In the genomic region with DNA sequence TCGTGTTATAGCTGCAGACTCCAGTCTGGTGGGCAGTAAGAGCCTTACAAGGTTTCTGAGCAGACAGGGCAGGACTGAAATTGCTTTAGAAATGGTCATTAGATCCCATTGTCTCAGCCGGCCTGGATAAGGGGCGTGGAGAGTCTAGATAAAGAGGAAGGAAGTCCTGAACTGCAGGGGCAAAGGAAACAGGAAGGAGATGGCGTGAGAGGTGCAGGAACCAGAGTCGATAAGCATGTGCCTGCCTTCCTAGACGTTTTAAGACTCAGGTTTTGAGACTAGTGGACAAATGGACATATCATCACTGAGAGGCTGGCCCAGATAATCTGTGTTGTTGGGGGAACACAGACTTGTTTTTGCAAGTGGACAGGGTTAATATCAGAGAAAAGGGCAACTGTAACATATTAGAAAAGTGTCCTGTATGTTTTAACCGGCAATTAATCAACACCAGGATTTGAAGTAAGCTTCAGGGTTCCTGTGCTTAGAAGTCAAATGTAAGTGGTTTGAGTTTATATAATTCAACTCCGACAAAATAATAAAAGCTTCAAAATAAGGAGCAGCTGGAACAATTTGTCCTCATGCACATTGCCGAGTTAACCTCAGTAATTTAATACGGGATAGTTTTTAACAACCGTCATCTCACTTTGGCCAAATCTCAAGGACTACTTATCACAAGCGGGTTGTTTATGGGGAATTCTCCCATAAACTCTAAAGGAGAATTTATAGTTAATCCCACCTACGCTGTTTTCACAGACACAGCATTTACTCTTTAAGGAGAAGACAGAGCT, we compare ENCODE assay signal across 8 mouse cellular contexts.
A peak's percentile ranks its signal among the peaks of the same experiment; 100 is the strongest.
DNase-seq lines count a peak whose midpoint lies in the region; ATAC-seq lines count a peak whose summit lies in the region.

No protein-coding gene starts in this region.

- peak overlapping the region; percentile 40 for H3K27ac ChIP-seq in embryonic facial prominence, embryonic 14.5 days (replicated peaks; ENCODE audit: low read depth, low read length)
- peak overlapping the region; percentile 90 for H3K27ac ChIP-seq in kidney, embryonic 14.5 days (ENCODE audit: low read depth, low read length)
- H3K27ac ChIP-seq in lung, embryonic 16.5 days (ENCODE audit: low read length), result peak overlapping the region; percentile 90
- no peak overlapping the region for H3K27ac ChIP-seq in forebrain, embryonic 16.5 days (ENCODE audit: low read length)

- H3K9me3 ChIP-seq in embryonic facial prominence, embryonic 14.5 days (ENCODE audit: control insufficient read depth, low read length), result no peaks in the 10 kb centered on the region
- no peaks in the 10 kb centered on the region for H3K9me3 ChIP-seq in kidney, embryonic 14.5 days (ENCODE audit: control insufficient read depth, low read length)
- H3K9me3 ChIP-seq in lung, embryonic 16.5 days (ENCODE audit: control insufficient read depth, low read length), result no peaks in the 10 kb centered on the region
- no peaks in the 10 kb centered on the region for H3K9me3 ChIP-seq in forebrain, embryonic 16.5 days (ENCODE audit: control insufficient read depth, low read length)

- intact Hi-C loops in left cerebral cortex, postnatal 14 days (cut with DNase I), result no loop called here

- no peak overlapping the region for H3K4me3 ChIP-seq in embryonic facial prominence, embryonic 14.5 days (ENCODE audit: low read depth, low read length)
- no peak overlapping the region for H3K4me3 ChIP-seq in kidney, embryonic 14.5 days (ENCODE audit: low read length)
- H3K4me3 ChIP-seq in lung, embryonic 16.5 days (ENCODE audit: low read length), result no peak overlapping the region
- H3K4me3 ChIP-seq in forebrain, embryonic 16.5 days (replicated peaks; ENCODE audit: low read length), result no peak overlapping the region

- H3K4me1 ChIP-seq in embryonic facial prominence, embryonic 14.5 days (ENCODE audit: control insufficient read depth, insufficient read depth, low read length), result peaks cover 10% of the 10 kb centered on the region; the same call in 1 of the 2 replicates
- H3K4me1 ChIP-seq in kidney, embryonic 14.5 days (ENCODE audit: control insufficient read depth, insufficient read depth, low read length), result peaks cover 16% of the 10 kb centered on the region; the same call in 1 of the 2 replicates
- H3K4me1 ChIP-seq in lung, embryonic 16.5 days (replicated peaks; ENCODE audit: control insufficient read depth, insufficient read depth, low read length), result peaks cover 34% of the 10 kb centered on the region
- peaks cover 11% of the 10 kb centered on the region for H3K4me1 ChIP-seq in forebrain, embryonic 16.5 days (replicated peaks; ENCODE audit: control insufficient read depth, insufficient read depth, low read length)

- ATAC-seq in embryonic facial prominence, embryonic 14.5 days (ENCODE audit: low read depth), result no peak
- ATAC-seq in kidney, embryonic 14.5 days (ENCODE audit: low FRiP score, low TSS enrichment), result peak; percentile 66
- ATAC-seq in lung, embryonic 16.5 days (ENCODE audit: low read depth), result peak; percentile 53
- no peak for ATAC-seq in forebrain, embryonic 16.5 days

- 37% methylated on average over 13 of the region's 13 CpGs for WGBS in embryonic facial prominence, embryonic 14.5 days
- 19% methylated on average over 13 of the region's 13 CpGs for WGBS in kidney, embryonic 14.5 days
- 30% methylated on average over 13 of the region's 13 CpGs for WGBS in lung, embryonic 16.5 days
- 65% methylated on average over 13 of the region's 13 CpGs for WGBS in forebrain, embryonic 16.5 days

- no peak overlapping the region for H3K9ac ChIP-seq in embryonic facial prominence, embryonic 14.5 days (ENCODE audit: low read depth, low read length)
- H3K9ac ChIP-seq in kidney, embryonic 14.5 days (ENCODE audit: low read depth, low read length), result no peak overlapping the region
- H3K9ac ChIP-seq in lung, embryonic 16.5 days (ENCODE audit: low read length), result peak overlapping the region; percentile 21; the same call in 1 of the 2 replicates
- no peak overlapping the region for H3K9ac ChIP-seq in forebrain, embryonic 16.5 days (replicated peaks; ENCODE audit: low read depth, low read length)

- H3K4me2 ChIP-seq in embryonic facial prominence, embryonic 14.5 days (ENCODE audit: low read depth, low read length), result peak overlapping the region; percentile 2; the same call in 1 of the 2 replicates
- peak overlapping the region; percentile 26 for H3K4me2 ChIP-seq in kidney, embryonic 14.5 days (replicated peaks; ENCODE audit: low read depth, low read length)
- H3K4me2 ChIP-seq in lung, embryonic 16.5 days (ENCODE audit: low read depth, low read length), result peak overlapping the region; percentile 29; the same call in 1 of the 2 replicates
- no peak overlapping the region for H3K4me2 ChIP-seq in forebrain, embryonic 16.5 days (ENCODE audit: low read length)

- H3K27me3 ChIP-seq in embryonic facial prominence, embryonic 14.5 days (replicated peaks; ENCODE audit: control insufficient read depth, insufficient read depth, low read length), result no peaks in the 10 kb centered on the region; the same call in 1 of the 2 replicates
- peaks cover 2% of the 10 kb centered on the region; the same call in 1 of the 2 replicates for H3K27me3 ChIP-seq in kidney, embryonic 14.5 days (ENCODE audit: control insufficient read depth, insufficient read depth, low read length)
- no peaks in the 10 kb centered on the region for H3K27me3 ChIP-seq in lung, embryonic 16.5 days (ENCODE audit: control insufficient read depth, insufficient read depth, low read depth, low read length)
- no peaks in the 10 kb centered on the region for H3K27me3 ChIP-seq in forebrain, embryonic 16.5 days (replicated peaks; ENCODE audit: control insufficient read depth, insufficient read depth, low read length)

- no peaks in the 10 kb centered on the region for H3K36me3 ChIP-seq in embryonic facial prominence, embryonic 14.5 days (ENCODE audit: control insufficient read depth, insufficient read depth, low read length)
- no peaks in the 10 kb centered on the region for H3K36me3 ChIP-seq in kidney, embryonic 14.5 days (ENCODE audit: control insufficient read depth, insufficient read depth, low read length)
- no peaks in the 10 kb centered on the region for H3K36me3 ChIP-seq in lung, embryonic 16.5 days (ENCODE audit: control insufficient read depth, insufficient read depth, low read length)
- no peaks in the 10 kb centered on the region for H3K36me3 ChIP-seq in forebrain, embryonic 16.5 days (ENCODE audit: control insufficient read depth, insufficient read depth)

- DNase-seq in ES-CJ7 (ENCODE audit: low read depth, low spot score), result peak; percentile 82
- DNase-seq in embryonic facial prominence, embryonic 14.5 days (ENCODE audit: low spot score), result no peak
- no peak for DNase-seq in left cerebral cortex, postnatal 14 days (ENCODE audit: low spot score in 2 of 2)
- no peak for DNase-seq in layer of hippocampus, postnatal 36 days
- no peak for DNase-seq in frontal cortex, adult 2 months (ENCODE audit: extremely low spot score in 1 of 2, low spot score in 1 of 2)

Comparison
In these comparisons a context has a peak if more than half of its experiments do, and no peak if none do; other contexts are left out.
1. ATAC-seq: peak in kidney, embryonic 14.5 days (single experiment) and lung, embryonic 16.5 days (single experiment); none in embryonic facial prominence, embryonic 14.5 days (single experiment) and forebrain, embryonic 16.5 days (single experiment).